Mouse (Mus musculus) granulocyte monocyte progenitor cell, adult 5-6 weeks (primary cell): ENCODE measurements at regions not wholly inside any gene's neighbourhood (a gene's known extent, or its start where the extent isn't known, plus 50 kb on each side); places are given as distances from the start of the nearest gene placed in this dataset.
"Not testable (repeated sequence)": the region's sequence is repeated elsewhere in the genome, so short reads cannot be mapped to it uniquely, and the experiment has no call there.

Source experiments
- ATAC-seq: replicated peaks from 2 replicates; pipeline ENCODE4 v1.8.0; 2016; ENCODE audit warnings: mild to moderate bottlenecking, moderate TSS enrichment, inconsistent platforms; ENCODE audit not compliant: poor library complexity, severe bottlenecking

DNA sequence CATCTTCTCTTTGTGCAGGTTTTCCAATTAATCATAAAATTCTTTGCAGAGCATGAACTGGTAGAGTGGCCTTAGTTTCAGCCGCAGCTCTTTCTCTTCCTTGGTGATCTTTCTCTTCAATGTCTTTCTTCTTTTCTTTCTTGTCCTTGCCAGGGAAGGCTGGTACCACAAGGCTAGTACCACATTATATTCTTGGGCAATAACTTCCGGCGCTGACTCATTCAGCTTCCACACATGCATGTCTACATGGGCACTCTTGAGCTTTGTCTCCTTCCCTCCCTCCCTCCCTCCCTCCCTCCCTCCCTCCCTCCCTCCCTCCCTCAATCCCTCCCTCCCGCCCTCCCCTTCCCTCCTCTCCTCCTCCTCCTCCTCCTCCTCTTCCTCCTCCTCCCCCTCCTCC, 98.1 kb upstream of the Pwp1 start:
- peak; percentile 83 for ATAC-seq

GRCm38 (mm10) chr10:85731796-85732388, 97.4 kb upstream of the Pwp1 start:
- peak; percentile 60 for ATAC-seq

- ATAC-seq = no peak
These were observed 91.5 kb upstream of the Pwp1 start for GRCm38 (mm10) chr10:85737796-85738195.

DNA sequence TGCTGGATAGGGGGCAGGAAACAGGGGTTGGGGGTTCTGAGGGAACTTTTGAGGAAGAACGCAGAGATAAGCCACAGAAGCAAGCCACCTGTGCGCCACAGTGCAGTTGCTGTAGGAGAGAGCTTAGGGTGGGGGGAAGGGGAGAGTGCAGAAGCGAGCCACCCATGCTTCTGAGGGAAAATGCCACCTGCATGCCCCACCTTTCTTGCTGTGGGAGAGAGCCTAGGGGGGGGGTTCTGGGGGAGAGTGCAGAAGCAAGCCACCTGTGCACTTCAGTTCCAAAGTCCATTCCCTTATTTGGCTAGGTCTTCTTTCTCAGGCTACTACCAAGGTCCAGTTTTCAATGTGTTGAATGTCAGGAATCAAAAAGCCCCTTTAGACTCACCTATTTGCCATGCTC, 90.3 kb upstream of the Pwp1 start:
- no peak for ATAC-seq

DNA sequence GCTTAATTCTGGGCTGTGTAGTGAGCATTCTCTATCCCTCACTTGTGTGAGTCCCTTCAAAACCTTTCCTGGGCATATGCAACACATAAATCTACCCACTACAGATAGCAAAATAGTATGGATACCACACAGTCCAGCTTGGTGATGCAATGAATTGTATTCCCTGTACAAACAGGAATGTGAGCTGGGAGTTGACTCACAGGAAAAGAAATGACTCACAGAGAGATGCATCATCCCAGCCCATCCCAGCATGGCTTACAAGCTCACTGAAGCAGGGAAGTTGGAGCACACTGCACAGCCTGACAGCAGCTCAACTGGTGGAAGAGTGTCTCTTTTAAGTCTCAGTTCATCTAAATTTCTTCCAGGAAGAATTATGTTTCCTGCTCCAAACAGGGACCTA, 89.7 kb upstream of the Pwp1 start:
- not testable (repeated sequence) for ATAC-seq

DNA sequence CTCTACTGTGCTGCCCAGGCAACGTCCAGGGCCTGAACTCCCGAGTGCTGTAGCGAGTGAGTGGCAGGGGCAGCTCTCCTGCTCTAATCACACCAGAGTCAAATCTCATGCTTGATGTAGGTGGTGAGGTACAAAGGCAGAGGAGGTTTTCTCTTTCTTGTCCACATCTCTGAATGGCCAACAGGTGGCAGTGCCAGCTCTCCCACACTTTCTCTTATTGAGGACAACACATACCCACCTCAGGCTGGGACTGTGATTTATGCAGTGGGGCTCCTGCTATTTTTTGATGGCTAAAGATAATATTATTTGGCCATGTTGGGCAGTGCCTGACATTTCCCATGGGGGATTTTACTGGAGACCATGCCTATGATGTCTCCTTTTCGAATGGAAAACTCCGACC, 87.3 kb upstream of the Pwp1 start:
- no peak for ATAC-seq

DNA sequence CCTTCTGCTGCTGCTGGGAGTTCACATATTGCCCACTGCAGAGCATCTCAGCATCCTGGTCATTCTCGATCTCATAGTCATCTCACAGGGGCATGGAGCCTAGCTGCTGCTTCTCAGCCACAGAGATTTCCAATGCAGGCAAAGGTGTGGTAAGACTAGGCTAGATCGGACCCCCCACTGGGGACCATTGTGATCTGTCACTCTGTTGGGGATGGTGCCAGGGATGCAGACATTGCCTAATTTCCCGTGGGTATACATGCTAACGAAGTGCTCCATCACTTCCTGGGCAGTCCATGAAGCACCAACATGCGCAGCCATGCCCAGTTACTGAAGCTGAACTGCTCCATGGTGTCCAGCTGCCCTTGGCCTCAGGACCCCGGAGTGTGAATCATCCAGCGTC, 83.9 kb upstream of the Pwp1 start:
- peak; percentile 53; the same call in 1 of the 2 replicates for ATAC-seq

DNA sequence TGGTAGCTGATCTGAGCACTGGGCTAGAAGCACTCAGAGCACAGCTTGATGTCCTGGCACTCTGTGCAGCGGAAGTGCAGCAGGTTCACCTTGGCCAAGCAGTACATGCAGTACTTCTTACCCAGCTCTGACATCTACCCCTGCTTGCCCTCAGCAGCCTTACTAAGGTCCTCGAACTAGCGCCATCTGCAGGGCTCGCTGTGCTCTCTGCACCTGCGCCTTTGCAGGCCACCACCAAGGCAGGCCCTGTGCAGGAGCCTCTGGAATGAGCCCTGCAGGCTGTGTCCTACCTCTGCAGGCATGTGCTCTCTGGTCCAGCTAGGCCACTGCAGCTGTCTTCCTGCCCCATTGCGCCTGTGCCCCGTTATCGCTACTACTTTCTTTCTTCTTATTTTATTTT, 83.5 kb upstream of the Pwp1 start:
- peak; percentile 74 for ATAC-seq

- ATAC-seq = not testable (repeated sequence)
These were observed 79.7 kb upstream of the Pwp1 start for GRCm38 (mm10) chr10:85749549-85749948.

GRCm38 (mm10) chr10:85775035-85775434, 54.3 kb upstream of the Pwp1 start:
- ATAC-seq = no peak
